Mouse (Mus musculus) adrenal gland, adult (tissue): ENCODE results near the gene Samd11.
A peak's percentile ranks its signal among the peaks of the same experiment; 100 is the strongest.

Source experiments
- DNase-seq, 2 experiments: peaks; one replicate each; pipeline ENCODE4 v3.0.0; 2022 to 2023; ENCODE audit warnings: low spot score in 1 of 2; ENCODE audit not compliant: inconsistent age in 2 of 2

Gene Samd11

GRCm38 (mm10) chr4:156255078-156255839, at the start of gene Samd11:
Gene Samd11, minus strand, starts transcription at chr4:156255657.
- peak in 1 of 2 experiments; percentile 34 for DNase-seq

- DNase-seq, result peak in 1 of 2 experiments; percentile 41
These were observed 938 bp downstream of the Samd11 start for GRCm38 (mm10) chr4:156254361-156255077.

- peak in 1 of 2 experiments; percentile 17 for DNase-seq
These were observed 2.4 kb downstream of the Samd11 start for GRCm38 (mm10) chr4:156253043-156253442.

GRCm38 (mm10) chr4:156252619-156253018, 2.8 kb downstream of the Samd11 start:
- no peak for DNase-seq

GRCm38 (mm10) chr4:156252140-156252539, 3.3 kb downstream of the Samd11 start:
- DNase-seq, result peak in 1 of 2 experiments; percentile 15

GRCm38 (mm10) chr4:156251081-156251480, 4.4 kb downstream of the Samd11 start:
- no peak for DNase-seq

- peak in 1 of 2 experiments; percentile 17 for DNase-seq
These were observed 5.9 kb downstream of the Samd11 start for GRCm38 (mm10) chr4:156249567-156249966.

- peak in 1 of 2 experiments; percentile 27 for DNase-seq
These were observed 18.6 kb downstream of the Samd11 start for GRCm38 (mm10) chr4:156236651-156237447.

GRCm38 (mm10) chr4:156235808-156236533, 19.5 kb downstream of the Samd11 start, which contains the start of gene Noc2l:
Gene Noc2l, plus strand, starts transcription at chr4:156236010.
- peak; percentile 92 to 95 for DNase-seq

- DNase-seq, result no peak
These were observed 20.1 kb downstream of the Samd11 start for GRCm38 (mm10) chr4:156235360-156235770.

- DNase-seq, result peak; percentile 83 to 90
These were observed 20.7 kb downstream of the Samd11 start, which contains the start of gene Plekhn1 for GRCm38 (mm10) chr4:156234701-156235213. Gene Plekhn1, minus strand, starts transcription at chr4:156234857.

GRCm38 (mm10) chr4:156234021-156234501, 21.4 kb downstream of the Samd11 start:
- peak; percentile 47 to 69 for DNase-seq

GRCm38 (mm10) chr4:156228393-156229024, 26.9 kb downstream of the Samd11 start:
- peak; percentile 51 to 61 for DNase-seq

GRCm38 (mm10) chr4:156227752-156228392, 27.6 kb downstream of the Samd11 start:
- DNase-seq, result peak; percentile 36 to 52

- peak in 1 of 2 experiments; percentile 15 for DNase-seq
These were observed 31.2 kb downstream of the Samd11 start for GRCm38 (mm10) chr4:156224276-156224675.

- no peak for DNase-seq
These were observed 35.5 kb downstream of the Samd11 start for GRCm38 (mm10) chr4:156219936-156220335.

GRCm38 (mm10) chr4:156217838-156218237, 37.6 kb downstream of the Samd11 start:
- DNase-seq, result no peak

GRCm38 (mm10) chr4:156217022-156217669, 38.3 kb downstream of the Samd11 start:
- DNase-seq, result peak in 1 of 2 experiments; percentile 38
